Mouse (Mus musculus) forebrain, embryonic 16.5 days (tissue): Measurements from ENCODE around the gene Prss56. TPM values are rescaled to one million over a fixed set of nuclear protein-coding genes. Genes with fewer than 3 reads are reported as not detected.

Experiments used
- polyA plus RNA-seq: library from polyadenylated mRNA; unstranded; fragments of >200 nt; fragmentation: Nextera tagmentation; extraction: Ambion mirVana; gene quantifications from 2 replicates; pipeline ENCODE4 v1.2.1, GENCODE M21; 2015

Prss56 gene
- polyA plus RNA-seq, 1 experiment from 2014 or later: 3.1 TPM

Other genes starting within 250 kb of the Prss56 start
- gene Alppl2, start 93.4 kb upstream of the Prss56 start, polyA plus RNA-seq: not detected in 2 replicates
- gene Alpi, start 81.7 kb upstream of the Prss56 start, polyA plus RNA-seq: not detected in 2 replicates
- gene Akp3, start 58.3 kb upstream of the Prss56 start, polyA plus RNA-seq: not detected in 2 replicates
- gene Ecel1, start 26.8 kb upstream of the Prss56 start, polyA plus RNA-seq: 13.4 and 25.3 TPM in 2 replicates
- gene Chrnd, start 7.3 kb downstream of the Prss56 start, polyA plus RNA-seq: not detected in 2 replicates
- not detected in 2 replicates for gene Chrng, start 21.3 kb downstream of the Prss56 start, polyA plus RNA-seq
- gene Eif4e2, start 30.6 kb downstream of the Prss56 start, polyA plus RNA-seq: 88.1 and 93.6 TPM in 2 replicates
- gene Efhd1, start 81.0 kb downstream of the Prss56 start, polyA plus RNA-seq: 0.66 and 1.4 TPM in 2 replicates
- gene Gigyf2, start 143.7 kb downstream of the Prss56 start, polyA plus RNA-seq: 70.1 and 70.2 TPM in 2 replicates
- gene Kcnj13, start 211.4 kb downstream of the Prss56 start, polyA plus RNA-seq: 6.4 and 7.1 TPM in 2 replicates